In the genomic region with DNA sequence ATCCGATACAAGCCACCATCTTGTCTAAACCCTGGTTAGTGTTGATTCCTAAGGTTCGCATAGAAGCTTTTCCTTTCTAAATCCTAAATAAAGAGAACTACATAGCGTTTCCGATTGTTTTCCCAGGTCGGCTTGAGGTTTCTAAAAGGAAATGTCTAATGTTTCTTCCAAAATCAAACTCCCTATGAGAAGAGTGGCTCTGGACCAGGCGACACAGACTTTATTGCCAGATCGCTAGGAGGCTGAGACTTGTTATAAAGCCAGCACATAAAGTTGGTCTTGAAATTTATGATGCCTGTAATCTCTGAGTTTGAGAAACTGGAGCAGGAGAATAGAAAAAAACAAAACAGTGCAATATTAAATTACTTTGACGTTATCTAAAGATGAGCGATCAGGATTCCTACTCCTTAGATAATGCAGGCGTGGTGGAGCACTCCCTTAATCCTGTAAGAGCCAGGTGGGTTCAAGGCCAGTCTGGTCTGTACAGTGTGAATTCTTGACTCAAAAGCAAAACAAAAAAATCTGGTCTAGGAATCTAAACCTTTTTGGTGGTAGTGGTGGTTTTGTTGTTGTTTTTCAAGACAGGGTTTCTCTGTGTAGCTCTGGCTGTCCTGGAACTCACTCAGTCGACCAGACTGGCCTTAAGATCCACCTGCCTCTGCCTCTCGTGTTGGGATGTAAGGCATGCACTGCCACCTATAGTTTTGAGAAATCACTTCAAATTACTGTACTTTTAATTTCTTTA, we compare ENCODE assay signal across 8 mouse cellular contexts. TPM values are rescaled to one million over a fixed set of nuclear protein-coding genes. Genes with fewer than 3 reads are reported as not detected.
A peak's percentile ranks its signal among the peaks of the same experiment; 100 is the strongest.
DNase-seq lines count a peak whose midpoint lies in the region; ATAC-seq lines count a peak whose summit lies in the region.

No protein-coding gene starts in this region.

- peak overlapping the region; percentile 76 for H3K4me3 ChIP-seq in kidney, embryonic 15.5 days (replicated peaks)
- peak overlapping the region; percentile 91 for H3K4me3 ChIP-seq in hindbrain, embryonic 10.5 days
- H3K4me3 ChIP-seq in midbrain, embryonic 14.5 days (replicated peaks; ENCODE audit: low read depth, low read length): peak overlapping the region; percentile 91

- no peak for ATAC-seq in kidney, embryonic 15.5 days (replicated peaks; ENCODE audit: low FRiP score)
- ATAC-seq in midbrain, embryonic 14.5 days (ENCODE audit: low FRiP score, low TSS enrichment): no peak
- ATAC-seq in frontal cortex, adult (ENCODE audit: low TSS enrichment): no peak; the same call in 1 of the 2 replicates

- H3K9ac ChIP-seq in kidney, embryonic 15.5 days: peak overlapping the region; percentile 69
- H3K9ac ChIP-seq in midbrain, embryonic 14.5 days (replicated peaks; ENCODE audit: low read length): peak overlapping the region; percentile 52

- 2% methylated on average over 12 of the region's 12 CpGs for WGBS in kidney, embryonic 15.5 days
- 5% methylated on average over 12 of the region's 12 CpGs for WGBS in hindbrain, embryonic 10.5 days
- 2% methylated on average over 12 of the region's 12 CpGs for WGBS in midbrain, embryonic 14.5 days

- H3K27ac ChIP-seq in kidney, embryonic 15.5 days: peak overlapping the region; percentile 100
- H3K27ac ChIP-seq in hindbrain, embryonic 10.5 days: peak overlapping the region; percentile 98
- peak overlapping the region; percentile 87 for H3K27ac ChIP-seq in midbrain, embryonic 14.5 days (replicated peaks; ENCODE audit: low read depth, low read length)

- no peaks in the 10 kb centered on the region for H3K27me3 ChIP-seq in kidney, embryonic 15.5 days
- H3K27me3 ChIP-seq in hindbrain, embryonic 10.5 days (ENCODE audit: insufficient read depth, poor library complexity, severe bottlenecking): no peaks in the 10 kb centered on the region
- H3K27me3 ChIP-seq in midbrain, embryonic 14.5 days (ENCODE audit: control insufficient read depth, insufficient read depth, low read length): no peaks in the 10 kb centered on the region

- H3K36me3 ChIP-seq in kidney, embryonic 15.5 days: peaks cover 20% of the 10 kb centered on the region
- peaks cover 26% of the 10 kb centered on the region for H3K36me3 ChIP-seq in hindbrain, embryonic 10.5 days
- peaks cover 19% of the 10 kb centered on the region for H3K36me3 ChIP-seq in midbrain, embryonic 14.5 days (ENCODE audit: control insufficient read depth, insufficient read depth, low read length)

- H3K4me1 ChIP-seq in kidney, embryonic 15.5 days: peaks cover 28% of the 10 kb centered on the region
- H3K4me1 ChIP-seq in hindbrain, embryonic 10.5 days (replicated peaks): peaks cover 31% of the 10 kb centered on the region
- H3K4me1 ChIP-seq in midbrain, embryonic 14.5 days (ENCODE audit: control insufficient read depth, insufficient read depth, low read length): peaks cover 9% of the 10 kb centered on the region

- peak overlapping the region; percentile 89 for H3K4me2 ChIP-seq in kidney, embryonic 15.5 days
- peak overlapping the region; percentile 64 for H3K4me2 ChIP-seq in midbrain, embryonic 14.5 days (ENCODE audit: low read length)

- no peak for DNase-seq in kidney, postnatal 25 days
- DNase-seq in NIH3T3 (ENCODE audit: low read depth): peak; percentile 44
- no peak for DNase-seq in hindbrain, embryonic 10.5 days (ENCODE audit: low spot score)
- DNase-seq in midbrain, embryonic 14.5 days: no peak
- DNase-seq in ovary, postnatal 36 days (ENCODE audit: low spot score): no peak
- no peak for DNase-seq in c-Kit-positive CD71-positive TER-119-positive erythroid progenitor cells, embryonic 14.5 days (ENCODE audit: low spot score)

- no peaks in the 10 kb centered on the region for H3K9me3 ChIP-seq in kidney, embryonic 15.5 days (replicated peaks)
- no peaks in the 10 kb centered on the region for H3K9me3 ChIP-seq in hindbrain, embryonic 10.5 days
- H3K9me3 ChIP-seq in midbrain, embryonic 14.5 days (ENCODE audit: control insufficient read depth, low read length): no peaks in the 10 kb centered on the region

RNA-seq across cellular contexts. Expression of gene Eif5a, which starts 0.4 kb away (rescaled TPM):
- 1,729 and 1,795 TPM in 2 replicates for polyA plus RNA-seq in kidney, embryonic 15.5 days (2015; fragmentation: Nextera tagmentation; extraction: Ambion mirVana)
- 2,350 and 2,667 TPM in 2 replicates for polyA plus RNA-seq in hindbrain, embryonic 10.5 days (2016; fragmentation: Nextera tagmentation; extraction: Ambion mirVana)
- 1,083 and 1,099 TPM in 2 replicates for polyA plus RNA-seq in midbrain, embryonic 14.5 days (2014; fragmentation: Nextera tagmentation; extraction: Ambion mirVana)

RNA-seq across cellular contexts. Expression of gene Gps2, which starts 8.5 kb away (rescaled TPM):
- polyA plus RNA-seq in kidney, embryonic 15.5 days (2015; fragmentation: Nextera tagmentation; extraction: Ambion mirVana): 77.8 and 86.2 TPM in 2 replicates
- 96.8 and 105 TPM in 2 replicates for polyA plus RNA-seq in hindbrain, embryonic 10.5 days (2016; fragmentation: Nextera tagmentation; extraction: Ambion mirVana)
- 56.4 and 62.4 TPM in 2 replicates for polyA plus RNA-seq in midbrain, embryonic 14.5 days (2014; fragmentation: Nextera tagmentation; extraction: Ambion mirVana)

RNA-seq across cellular contexts. Expression of gene Ybx2, which starts 13.4 kb away (rescaled TPM):
- 6.3 and 7.5 TPM in 2 replicates for polyA plus RNA-seq in kidney, embryonic 15.5 days (2015; fragmentation: Nextera tagmentation; extraction: Ambion mirVana)
- 2.8 and 2.9 TPM in 2 replicates for polyA plus RNA-seq in hindbrain, embryonic 10.5 days (2016; fragmentation: Nextera tagmentation; extraction: Ambion mirVana)
- 4.3 and 10.4 TPM in 2 replicates for polyA plus RNA-seq in midbrain, embryonic 14.5 days (2014; fragmentation: Nextera tagmentation; extraction: Ambion mirVana)

RNA-seq across cellular contexts. Expression of gene Neurl4, which starts 21.3 kb away (rescaled TPM):
- polyA plus RNA-seq in kidney, embryonic 15.5 days (2015; fragmentation: Nextera tagmentation; extraction: Ambion mirVana): 9.3 and 10.8 TPM in 2 replicates
- polyA plus RNA-seq in hindbrain, embryonic 10.5 days (2016; fragmentation: Nextera tagmentation; extraction: Ambion mirVana): 12.5 and 13.4 TPM in 2 replicates
- polyA plus RNA-seq in midbrain, embryonic 14.5 days (2014; fragmentation: Nextera tagmentation; extraction: Ambion mirVana): 27.5 and 29.0 TPM in 2 replicates

RNA-seq across cellular contexts. Expression of gene 2810408A11Rik, which starts 21.4 kb away (rescaled TPM):
- 12.6 and 13.0 TPM in 2 replicates for polyA plus RNA-seq in kidney, embryonic 15.5 days (2015; fragmentation: Nextera tagmentation; extraction: Ambion mirVana)
- polyA plus RNA-seq in hindbrain, embryonic 10.5 days (2016; fragmentation: Nextera tagmentation; extraction: Ambion mirVana): 11.4 and 15.2 TPM in 2 replicates
- 9.4 and 13.0 TPM in 2 replicates for polyA plus RNA-seq in midbrain, embryonic 14.5 days (2014; fragmentation: Nextera tagmentation; extraction: Ambion mirVana)
